Mouse (Mus musculus) forebrain, embryonic 16.5 days (tissue): Measurements from ENCODE around the gene Glrx3. TPM values are rescaled to one million over a fixed set of nuclear protein-coding genes. Genes with fewer than 3 reads are reported as not detected.

Source experiments
- ATAC-seq: fragments of 200-750 bp; cut with Nextera tagmentation; 2 replicates; pipeline ENCODE4 v1.8.0; 2017; ENCODE audit warnings: mild to moderate bottlenecking, moderate library complexity
- H3K27ac ChIP-seq: fragments of 300-500 bp; sonication (generic); 2 replicates; pipeline ENCODE4 v1.5.1; 2014; ENCODE audit warnings: low read length, control low read depth
- H3K27me3 ChIP-seq: fragments of 300-500 bp; sonication (generic); replicated peaks from 2 replicates; pipeline ENCODE4 v1.6.1; 2014; ENCODE audit warnings: low read length; ENCODE audit not compliant: control insufficient read depth, insufficient read depth
- H3K36me3 ChIP-seq: fragments of 300-500 bp; sonication (generic); 2 replicates; pipeline ENCODE4 v1.6.1; 2014; ENCODE audit not compliant: control insufficient read depth, insufficient read depth
- H3K4me1 ChIP-seq: fragments of 300-500 bp; sonication (generic); replicated peaks from 2 replicates; pipeline ENCODE4 v1.6.1; 2014; ENCODE audit warnings: low read length; ENCODE audit not compliant: control insufficient read depth, insufficient read depth
- H3K4me2 ChIP-seq: fragments of 300-500 bp; sonication (generic); 2 replicates; pipeline ENCODE4 v1.6.1; 2014; ENCODE audit warnings: mild to moderate bottlenecking, low read length, control low read depth
- H3K4me3 ChIP-seq: fragments of 300-500 bp; sonication (generic); replicated peaks from 2 replicates; pipeline ENCODE4 v1.5.1; 2014; ENCODE audit warnings: mild to moderate bottlenecking, low read length, control low read depth
- H3K9ac ChIP-seq: fragments of 300-500 bp; sonication (generic); replicated peaks from 2 replicates; pipeline ENCODE4 v1.6.1; 2014; ENCODE audit warnings: low read depth, low read length, control low read depth
- H3K9me3 ChIP-seq: fragments of 300-500 bp; sonication (generic); 2 replicates; pipeline ENCODE4 v1.6.1; 2016; ENCODE audit warnings: low read length; ENCODE audit not compliant: control insufficient read depth
- WGBS: fragments of 180-500 bp; shearing (Covaris S2); extraction: QIAGEN DNeasy Blood & Tissue Kit; methylation state at CpG from one replicate; pipeline ENCODE4 v1.1.7; 2014; 5-methylcytosine and 5-hydroxymethylcytosine counted together
- polyA plus RNA-seq: library from polyadenylated mRNA; unstranded; fragments of >200 nt; fragmentation: Nextera tagmentation; extraction: Ambion mirVana; gene quantifications from 2 replicates; pipeline ENCODE4 v1.2.1, GENCODE M21; 2015

Gene Glrx3
- polyA plus RNA-seq, 1 experiment from 2014 or later = 253 TPM

DNA sequence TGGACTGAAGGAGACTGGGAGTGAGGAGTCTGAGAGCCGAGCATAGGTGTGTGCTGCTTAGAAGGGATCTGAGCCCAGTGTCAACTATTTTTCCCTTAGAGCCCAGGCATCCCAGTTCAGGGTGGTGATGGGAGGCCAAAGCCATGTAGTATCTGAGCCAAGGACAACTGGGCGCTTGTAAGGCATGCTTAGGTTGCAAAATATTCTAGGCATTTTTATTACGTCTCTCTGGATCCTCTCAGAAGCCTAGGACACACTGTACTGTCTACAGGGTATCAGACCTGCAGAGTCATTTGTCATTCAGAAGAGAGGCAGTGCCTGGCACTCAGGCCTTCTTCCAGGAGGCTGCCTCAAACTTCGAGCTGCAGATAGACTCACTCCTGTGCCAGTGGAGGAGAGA is 53.3 kb downstream of the Glrx3 start:
- Histone ChIP-seq H3K4me1 (peaks cover 9% of the 10 kb centered on the region), H3K9me3 (no peaks in the 10 kb centered on the region), H3K9ac (no peak overlapping the region), H3K36me3 (no peaks in the 10 kb centered on the region), H3K27me3 (no peaks in the 10 kb centered on the region), H3K27ac (no peak overlapping the region), H3K4me2 (no peak overlapping the region), H3K4me3 (no peak overlapping the region)
- WGBS = 59% methylated on average over 4 of the region's 4 CpGs
- no peak for ATAC-seq

DNA sequence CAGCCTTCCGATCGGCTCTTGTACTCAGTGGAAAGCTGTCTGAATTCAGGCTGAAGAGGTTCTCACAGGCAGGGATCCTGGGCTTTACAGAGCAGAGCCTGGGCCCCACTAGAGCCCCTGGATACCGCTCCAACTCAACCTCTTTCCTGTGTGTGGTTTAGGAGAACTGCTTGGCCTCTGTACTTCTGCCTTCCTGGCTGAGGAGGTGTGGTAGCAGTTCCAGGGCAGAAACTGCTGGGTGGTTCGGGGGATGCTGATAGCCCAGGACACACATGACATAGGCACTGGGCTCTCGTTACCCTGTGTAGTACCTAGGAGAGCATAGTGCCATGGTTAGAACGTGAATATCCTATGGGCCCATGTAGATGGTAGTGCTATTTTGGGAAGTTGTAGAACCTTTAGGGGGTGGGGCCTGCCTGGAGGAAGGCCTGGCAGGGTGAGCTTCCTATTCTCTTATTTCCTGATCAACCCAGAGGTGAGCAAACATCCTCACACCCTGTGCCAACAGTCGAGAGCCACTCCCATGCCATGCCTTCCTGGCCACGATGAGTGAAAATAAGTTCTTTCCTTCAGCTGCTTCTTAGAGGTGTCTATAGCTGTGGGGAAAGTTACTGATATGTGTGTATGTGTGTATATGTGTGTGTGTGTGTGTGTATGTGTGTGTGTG is 55.0 kb downstream of the Glrx3 start:
- WGBS = 83% methylated on average over 8 of the region's 8 CpGs

DNA sequence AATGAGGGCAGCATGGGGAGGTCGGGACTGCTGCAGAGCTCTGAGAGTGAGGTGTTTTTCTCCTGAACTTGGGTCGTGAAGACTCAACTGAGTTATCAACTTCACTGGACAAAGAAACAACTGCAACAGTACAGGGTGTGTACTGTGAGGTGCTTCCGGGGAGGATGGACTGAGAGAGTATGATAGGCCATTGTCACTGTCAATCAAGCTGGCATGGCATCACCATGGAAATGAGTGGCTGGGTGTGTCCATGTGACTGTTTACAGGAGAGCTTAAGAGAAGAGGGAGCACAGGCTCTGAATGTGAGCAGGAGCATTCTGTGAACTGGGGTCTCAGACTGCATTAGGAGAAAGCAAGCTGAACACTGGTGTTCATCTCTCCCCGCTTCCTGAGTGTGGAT is 61.3 kb downstream of the Glrx3 start:
- peaks cover 3% of the 10 kb centered on the region; the same call in 1 of the 2 replicates for H3K4me1 ChIP-seq
- H3K9ac ChIP-seq = no peak overlapping the region
- no peaks in the 10 kb centered on the region for H3K36me3 ChIP-seq
- no peak overlapping the region for H3K4me3 ChIP-seq
- H3K27me3 ChIP-seq = no peaks in the 10 kb centered on the region
- no peak overlapping the region for H3K4me2 ChIP-seq
- ATAC-seq = no peak
- H3K27ac ChIP-seq = no peak overlapping the region
- H3K9me3 ChIP-seq = no peaks in the 10 kb centered on the region
- 88% methylated on average over 4 of the region's 4 CpGs for WGBS

More for the DNA sequence above, 55.0 kb downstream of the Glrx3 start:
- H3K4me3 ChIP-seq = no peak overlapping the region
- ATAC-seq = no peak
- H3K4me1 ChIP-seq = peaks cover 9% of the 10 kb centered on the region
- no peak overlapping the region for H3K9ac ChIP-seq
- H3K9me3 ChIP-seq = no peaks in the 10 kb centered on the region
- H3K27ac ChIP-seq = no peak overlapping the region
- H3K36me3 ChIP-seq = no peaks in the 10 kb centered on the region
- no peaks in the 10 kb centered on the region for H3K27me3 ChIP-seq
- no peak overlapping the region for H3K4me2 ChIP-seq

DNA sequence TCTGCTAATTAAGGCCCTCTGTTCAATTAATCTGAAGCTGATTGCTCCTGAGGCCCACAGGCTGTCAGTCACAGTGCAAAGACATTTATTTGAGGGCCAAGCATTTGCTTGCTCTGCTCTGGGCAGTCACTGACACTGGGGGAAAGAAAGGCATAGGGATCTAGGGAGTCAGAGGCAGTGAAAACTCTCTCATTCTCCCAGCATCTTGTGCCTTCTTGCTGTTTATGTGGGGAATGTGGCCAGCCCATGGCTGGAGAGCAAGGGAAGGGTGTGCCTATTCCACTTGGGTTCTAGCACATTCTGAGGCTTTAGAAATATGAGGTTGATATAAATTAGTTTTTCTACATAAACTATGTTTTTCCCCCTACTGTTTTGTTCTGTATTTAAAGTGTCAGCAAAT is 80.2 kb downstream of the Glrx3 start:
- no peaks in the 10 kb centered on the region for H3K27me3 ChIP-seq
- H3K27ac ChIP-seq = no peak overlapping the region
- no peaks in the 10 kb centered on the region for H3K9me3 ChIP-seq
- H3K4me1 ChIP-seq = no peaks in the 10 kb centered on the region
- H3K9ac ChIP-seq = no peak overlapping the region
- no peak overlapping the region for H3K4me2 ChIP-seq
- no peak overlapping the region for H3K4me3 ChIP-seq
- ATAC-seq = no peak
- H3K36me3 ChIP-seq = no peaks in the 10 kb centered on the region

DNA sequence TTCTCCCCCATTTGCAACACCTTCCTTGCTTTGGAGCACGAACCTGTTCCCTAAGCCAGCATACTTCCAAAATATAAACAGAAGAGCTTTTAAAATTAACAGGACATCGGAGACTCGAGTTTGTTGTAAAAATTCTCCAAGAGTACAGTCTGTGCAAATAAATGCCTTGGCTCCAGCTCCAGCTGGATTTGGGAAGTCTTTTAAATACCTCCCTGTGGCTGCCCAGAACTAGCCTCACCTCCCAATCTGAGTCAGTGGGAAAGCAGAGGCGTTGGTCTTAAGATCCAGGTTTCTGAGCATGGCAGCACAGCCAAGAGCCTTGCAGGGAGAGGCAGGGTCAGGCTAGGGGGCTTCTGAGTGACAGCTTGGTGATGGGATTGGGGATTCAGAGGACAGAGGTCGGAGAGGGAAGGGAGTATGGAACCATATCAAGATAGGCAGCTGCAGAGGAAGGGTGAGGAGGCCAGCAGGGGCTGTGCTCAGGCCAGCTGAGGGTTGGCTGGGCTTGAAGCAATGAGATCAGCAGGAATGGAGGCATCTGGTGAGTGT is 80.7 kb downstream of the Glrx3 start:
- ATAC-seq = no peak
- Histone ChIP-seq H3K36me3 (no peaks in the 10 kb centered on the region), H3K4me1 (no peaks in the 10 kb centered on the region), H3K9me3 (no peaks in the 10 kb centered on the region), H3K9ac (no peak overlapping the region), H3K4me3 (no peak overlapping the region), H3K4me2 (no peak overlapping the region), H3K27me3 (no peaks in the 10 kb centered on the region), H3K27ac (no peak overlapping the region)
- WGBS = 77% methylated on average over 5 of the region's 5 CpGs

Other genes with a start within 250 kb of the Glrx3 start
- 0.72 and 0.73 TPM in 2 replicates for gene Ebf3, start 123.2 kb upstream of the Glrx3 start, polyA plus RNA-seq
- 9.2 and 10.5 TPM in 2 replicates for gene 9430038I01Rik, start 26.9 kb upstream of the Glrx3 start, polyA plus RNA-seq